Mouse (Mus musculus) small intestine, adult 2 months (tissue): ENCODE measurements around the gene Lctl.

ENCODE experiments used
- CTCF ChIP-seq: fragments of 200-500 bp; IDR thresholded peaks from 2 replicates; pipeline ENCODE4 v1.5.1; 2012; ENCODE audit warnings: low read depth, mild to moderate bottlenecking, control low read depth, inconsistent platforms, low read length, moderate library complexity, mixed read lengths; ENCODE audit not compliant: insufficient replicate concordance, insufficient read length; ENCODE audit errors: extremely low read depth
- POLR2A ChIP-seq: fragments of 200-500 bp; IDR thresholded peaks from 2 replicates; pipeline ENCODE4 v1.6.1; 2012; ENCODE audit warnings: low read depth, mild to moderate bottlenecking, control low read depth, inconsistent platforms, low read length, moderate library complexity

DNA sequence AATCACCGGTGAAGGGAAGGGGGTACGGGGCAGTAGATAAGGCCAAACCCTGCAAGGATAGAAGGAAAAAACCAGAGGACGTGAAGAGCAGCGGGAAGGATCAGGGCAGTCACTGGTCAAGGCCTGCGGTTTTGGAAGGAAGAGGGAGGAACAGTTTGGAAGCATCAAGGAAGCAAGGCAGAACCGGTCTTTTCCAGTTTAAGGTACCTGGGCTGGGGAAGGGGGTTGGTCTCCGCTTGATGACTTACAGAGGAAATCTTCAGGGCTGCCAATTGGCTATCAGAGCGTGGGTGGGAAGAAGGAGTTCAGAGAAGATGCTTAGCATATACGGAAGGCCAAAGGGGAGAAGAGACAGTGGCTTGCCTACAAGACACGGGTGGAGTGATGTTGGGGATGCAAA, 5.7 kb downstream of the Lctl start:
- no peak for TF ChIP-seq CTCF
- no peak for TF ChIP-seq POLR2A
